Mouse (Mus musculus) liver, embryonic 14.5 days (tissue): ENCODE data around the gene Cep170.

Experiments used
- CTCF ChIP-seq: IDR thresholded peaks from 2 replicates; pipeline ENCODE4 v1.5.1; 2016; ENCODE audit warnings: antibody characterized with exemption, low read depth, control low read depth
- EP300 ChIP-seq: IDR thresholded peaks from 2 replicates; pipeline ENCODE4 v1.6.1; 2016; ENCODE audit warnings: antibody characterized with exemption, low read depth

DNA sequence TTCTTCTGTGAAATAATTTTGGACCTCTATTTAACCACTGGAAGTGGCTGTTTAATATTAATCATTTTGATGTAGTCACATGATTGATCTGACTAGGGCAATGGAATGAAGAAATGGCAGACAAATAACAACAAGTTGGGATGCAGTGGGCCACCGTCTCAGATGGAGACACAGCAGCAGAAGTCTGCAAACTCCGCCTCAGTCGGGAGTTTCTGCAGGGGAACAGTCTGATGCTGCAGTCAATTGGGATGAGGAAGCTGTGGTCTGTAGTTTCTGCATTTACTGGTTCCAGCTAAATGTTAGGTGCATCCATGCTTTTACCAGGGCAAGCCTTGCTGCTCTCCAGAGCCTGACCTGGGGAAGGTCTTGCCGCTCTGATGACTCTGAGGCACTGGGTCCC is 2.9 kb upstream of the Cep170 start:
- TF ChIP-seq CTCF: no peak
- no peak for TF ChIP-seq EP300
